Mouse (Mus musculus): ENCODE measurements around the gene AF067063.
"Not testable (repeated sequence)": the region's sequence is repeated elsewhere in the genome, so short reads cannot be mapped to it uniquely, and the experiment has no call there.

Gene AF067063

GRCm38 (mm10) chr13:119830116-119830515 is at the start of gene AF067063:
Gene AF067063, minus strand, starts transcription at chr13:119830216.
- not testable (repeated sequence) for DNase-seq (ENCODE audit: low spot score)

- DNase-seq (ENCODE audit: low spot score), result not testable (repeated sequence)
Measured at GRCm38 (mm10) chr13:119864395-119864999, 34.5 kb upstream of the AF067063 start.

- not testable (repeated sequence) for DNase-seq (ENCODE audit: low spot score)
Measured at GRCm38 (mm10) chr13:119862399-119862798, 32.4 kb upstream of the AF067063 start.

- DNase-seq (ENCODE audit: low spot score), result not testable (repeated sequence)
Measured at GRCm38 (mm10) chr13:119839982-119840381, 10.0 kb upstream of the AF067063 start.

GRCm38 (mm10) chr13:119837719-119838337 is 7.8 kb upstream of the AF067063 start:
- peak; percentile 11 for DNase-seq (ENCODE audit: low spot score)

- DNase-seq (ENCODE audit: low spot score), result not testable (repeated sequence)
Measured at GRCm38 (mm10) chr13:119836324-119836811, 6.4 kb upstream of the AF067063 start.

- DNase-seq (ENCODE audit: low spot score), result not testable (repeated sequence)
Measured at GRCm38 (mm10) chr13:119835320-119836056, 5.5 kb upstream of the AF067063 start, which contains the start of gene D13Ertd608e. Gene D13Ertd608e, plus strand, starts transcription at chr13:119836006.

- DNase-seq (ENCODE audit: low spot score), result no peak
Measured at GRCm38 (mm10) chr13:119817579-119818206, 12.3 kb downstream of the AF067063 start.

GRCm38 (mm10) chr13:119816798-119817197 is 13.2 kb downstream of the AF067063 start:
- DNase-seq (ENCODE audit: low spot score), result no peak

GRCm38 (mm10) chr13:119810031-119810430 is 20.0 kb downstream of the AF067063 start:
- no peak for DNase-seq (ENCODE audit: low spot score)

- DNase-seq (ENCODE audit: low spot score), result no peak
Measured at GRCm38 (mm10) chr13:119808937-119809336, 21.1 kb downstream of the AF067063 start.

- DNase-seq (ENCODE audit: low spot score), result no peak
Measured at GRCm38 (mm10) chr13:119797656-119798055, 32.4 kb downstream of the AF067063 start.

- no peak for DNase-seq (ENCODE audit: low spot score)
Measured at GRCm38 (mm10) chr13:119792791-119793404, 37.1 kb downstream of the AF067063 start.

GRCm38 (mm10) chr13:119791580-119792135 is 38.4 kb downstream of the AF067063 start:
- peak; percentile 26 for DNase-seq (ENCODE audit: low spot score)

GRCm38 (mm10) chr13:119790761-119791579 is 39.0 kb downstream of the AF067063 start, which contains the start of gene Zfp131:
Gene Zfp131, minus strand, starts transcription at chr13:119790889.
- peak; percentile 96 for DNase-seq (ENCODE audit: low spot score)

- DNase-seq (ENCODE audit: low spot score), result peak; percentile 76
Measured at GRCm38 (mm10) chr13:119789851-119790717, 39.9 kb downstream of the AF067063 start.

GRCm38 (mm10) chr13:119783581-119783980 is 46.4 kb downstream of the AF067063 start:
- no peak for DNase-seq (ENCODE audit: low spot score)

Measured in testis, postnatal 14 days (tissue).